Mouse (Mus musculus) E14TG2a.4 (cell line): ENCODE measurements at regions not wholly inside any gene's neighbourhood (a gene's known extent, or its start where the extent isn't known, plus 50 kb on each side); places are given as distances from the start of the nearest gene placed in this dataset.

ENCODE experiments used
- CTCF ChIP-seq: conservative IDR thresholded peaks from 2 replicates; pipeline ENCODE4 v1.5.1; 2014; ENCODE audit warnings: low read length
- NANOG ChIP-seq: IDR thresholded peaks from 2 replicates; pipeline ENCODE4 v1.6.1; 2014; ENCODE audit warnings: borderline replicate concordance, low read length, mixed read lengths

DNA sequence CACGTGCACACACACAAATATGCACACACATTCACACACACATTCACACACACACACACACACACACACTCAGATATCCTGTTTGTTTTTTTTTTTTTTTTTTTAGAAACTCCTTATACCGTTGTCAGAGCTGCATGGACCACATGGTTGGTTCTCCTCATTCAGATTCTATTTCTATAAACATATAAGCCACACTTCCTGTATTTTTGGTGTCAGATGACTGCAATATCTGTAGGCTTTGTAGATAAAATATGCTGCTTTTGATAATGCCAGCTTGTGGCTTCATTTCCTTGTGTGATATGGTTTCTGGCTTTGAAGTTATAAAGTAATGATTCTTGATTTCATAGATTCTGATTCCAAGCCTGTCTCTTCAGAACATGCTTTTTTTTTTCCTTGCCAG lies 231.7 kb downstream of the Ahr start:
- TF ChIP-seq CTCF, result no peak
- no peak for TF ChIP-seq NANOG
